Mouse (Mus musculus): ENCODE measurements around the gene Tmem63a. TPM values are rescaled to one million over a fixed set of nuclear protein-coding genes. Genes with fewer than 3 reads are reported as not detected.
"Not testable (repeated sequence)": the region's sequence is repeated elsewhere in the genome, so short reads cannot be mapped to it uniquely, and the experiment has no call there.

The Tmem63a gene
- polyA plus RNA-seq, 1 experiment = 38.5 TPM

DNA sequence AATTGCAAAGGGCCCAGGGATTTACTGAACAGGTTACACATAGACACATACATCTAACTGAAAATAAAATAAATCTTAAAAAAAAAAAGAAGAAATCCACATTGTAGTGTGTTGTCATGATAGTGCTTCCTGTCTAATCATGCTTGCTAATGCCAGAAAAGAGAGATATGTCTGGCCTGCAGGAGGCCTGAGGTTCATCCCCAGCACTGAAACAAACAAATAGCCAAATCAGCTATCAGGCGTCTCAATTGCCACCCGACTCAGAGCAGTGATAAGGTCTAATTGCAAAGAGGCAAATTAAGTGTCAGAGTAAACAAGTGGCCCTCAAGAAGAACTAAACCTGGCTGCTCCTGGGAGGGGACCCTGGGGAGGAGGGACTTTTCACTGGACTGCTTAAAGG lies 12.5 kb upstream of the Tmem63a start:
- Histone ChIP-seq H3ac (ENCODE audit: control insufficient read depth, insufficient read length, low read depth) (no peak overlapping the region), H3K27me3 (ENCODE audit: control insufficient read depth, insufficient read depth, insufficient read length) (no peaks in the 10 kb centered on the region), H3K79me3 (ENCODE audit: low read depth) (no peaks in the 10 kb centered on the region), H3K36me3 (ENCODE audit: control insufficient read depth, insufficient read depth) (no peaks in the 10 kb centered on the region), H3K4me3 (ENCODE audit: insufficient read depth, poor library complexity, severe bottlenecking) (no peak overlapping the region), H3K79me2 (ENCODE audit: control insufficient read depth, insufficient read depth) (no peaks in the 10 kb centered on the region)
- no peak for TF ChIP-seq CTCF (IDR thresholded peaks at IDR 0.05; ENCODE audit: control insufficient read depth, insufficient read depth, insufficient read length)
- TF ChIP-seq MYOG (IDR thresholded peaks at IDR 0.05; ENCODE audit: control insufficient read depth, extremely low read depth, insufficient read length) = no peak
- TF ChIP-seq MYOD1 (IDR thresholded peaks at IDR 0.05; ENCODE audit: control insufficient read depth, insufficient read length, low read depth) = no peak
- TF ChIP-seq CEBPB (IDR thresholded peaks at IDR 0.05; ENCODE audit: low read depth) = no peak
- TF ChIP-seq USF1 (IDR thresholded peaks at IDR 0.05; ENCODE audit: low read depth) = no peak
- TF ChIP-seq MAX (IDR thresholded peaks at IDR 0.05) = no peak
- TF ChIP-seq FOSL1 (IDR thresholded peaks at IDR 0.05; ENCODE audit: insufficient read depth, low read length, poor library complexity, severe bottlenecking) = no peak

DNA sequence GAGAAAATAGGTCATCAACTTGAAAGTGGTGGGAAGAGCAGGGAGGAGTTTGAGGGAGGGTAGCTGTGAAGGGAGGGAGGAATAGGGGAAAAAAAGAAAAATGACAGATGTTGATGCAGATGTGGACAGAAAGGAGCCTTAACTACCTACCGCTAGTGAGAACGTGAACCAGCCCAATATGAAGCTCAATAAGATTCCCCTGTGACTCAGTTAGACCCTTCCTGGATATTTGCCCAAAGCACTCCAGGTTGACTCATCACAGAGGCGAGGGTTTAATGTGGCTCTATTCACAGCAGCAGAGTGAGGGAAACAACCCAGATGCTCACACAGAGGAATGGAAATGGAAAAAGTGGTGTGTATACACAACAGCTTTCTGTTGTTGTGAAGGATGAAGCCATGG lies 11.0 kb upstream of the Tmem63a start:
- Histone ChIP-seq H3K4me3 (ENCODE audit: insufficient read depth, poor library complexity, severe bottlenecking) (no peak overlapping the region), H3K79me2 (ENCODE audit: control insufficient read depth, insufficient read depth) (no peaks in the 10 kb centered on the region), H3K36me3 (ENCODE audit: control insufficient read depth, insufficient read depth) (no peaks in the 10 kb centered on the region), H3K79me3 (ENCODE audit: low read depth) (no peaks in the 10 kb centered on the region), H3K27me3 (ENCODE audit: control insufficient read depth, insufficient read depth, insufficient read length) (peaks cover 3% of the 10 kb centered on the region), H3ac (ENCODE audit: control insufficient read depth, insufficient read length, low read depth) (no peak overlapping the region)
- TF ChIP-seq FOSL1 (IDR thresholded peaks at IDR 0.05; ENCODE audit: insufficient read depth, low read length, poor library complexity, severe bottlenecking) = peak; percentile 43
- no peak for TF ChIP-seq CEBPB (IDR thresholded peaks at IDR 0.05; ENCODE audit: low read depth)

DNA sequence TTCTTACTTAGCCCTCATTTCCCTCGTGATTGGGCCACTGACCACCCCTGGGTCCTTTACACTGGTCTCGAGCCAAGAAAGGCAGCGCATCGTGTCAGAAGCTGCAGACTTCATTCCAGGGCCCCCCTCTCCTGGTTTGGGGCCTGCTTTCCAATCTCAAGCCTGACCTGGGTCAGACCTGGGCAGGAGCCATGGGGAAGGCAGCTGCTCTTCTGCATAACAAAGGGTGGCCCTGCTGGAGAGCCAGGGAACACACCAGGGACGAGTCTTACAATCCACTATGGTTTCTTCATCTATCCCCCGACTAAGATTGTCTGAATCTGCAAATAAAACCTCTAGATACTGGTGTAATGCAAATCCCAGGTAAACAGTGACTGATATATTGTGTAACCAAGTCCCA lies 8.5 kb upstream of the Tmem63a start:
- Histone ChIP-seq H3K36me3 (ENCODE audit: control insufficient read depth, insufficient read depth) (no peaks in the 10 kb centered on the region), H3K79me3 (ENCODE audit: low read depth) (no peaks in the 10 kb centered on the region), H3K4me3 (ENCODE audit: insufficient read depth, poor library complexity, severe bottlenecking) (no peak overlapping the region), H3ac (ENCODE audit: control insufficient read depth, insufficient read length, low read depth) (no peak overlapping the region), H3K79me2 (ENCODE audit: control insufficient read depth, insufficient read depth) (no peaks in the 10 kb centered on the region), H3K27me3 (ENCODE audit: control insufficient read depth, insufficient read depth, insufficient read length) (peaks cover 3% of the 10 kb centered on the region)
- TF ChIP-seq MYOG (IDR thresholded peaks at IDR 0.05; ENCODE audit: control insufficient read depth, extremely low read depth, insufficient read length) (no peak), FOSL1 (IDR thresholded peaks at IDR 0.05; ENCODE audit: insufficient read depth, low read length, poor library complexity, severe bottlenecking) (no peak), CEBPB (IDR thresholded peaks at IDR 0.05; ENCODE audit: low read depth) (no peak), USF1 (IDR thresholded peaks at IDR 0.05; ENCODE audit: low read depth) (no peak), CTCF (IDR thresholded peaks at IDR 0.05; ENCODE audit: control insufficient read depth, insufficient read depth, insufficient read length) (no peak), MAX (IDR thresholded peaks at IDR 0.05) (no peak), MYOD1 (IDR thresholded peaks at IDR 0.05; ENCODE audit: control insufficient read depth, insufficient read length, low read depth) (no peak)

DNA sequence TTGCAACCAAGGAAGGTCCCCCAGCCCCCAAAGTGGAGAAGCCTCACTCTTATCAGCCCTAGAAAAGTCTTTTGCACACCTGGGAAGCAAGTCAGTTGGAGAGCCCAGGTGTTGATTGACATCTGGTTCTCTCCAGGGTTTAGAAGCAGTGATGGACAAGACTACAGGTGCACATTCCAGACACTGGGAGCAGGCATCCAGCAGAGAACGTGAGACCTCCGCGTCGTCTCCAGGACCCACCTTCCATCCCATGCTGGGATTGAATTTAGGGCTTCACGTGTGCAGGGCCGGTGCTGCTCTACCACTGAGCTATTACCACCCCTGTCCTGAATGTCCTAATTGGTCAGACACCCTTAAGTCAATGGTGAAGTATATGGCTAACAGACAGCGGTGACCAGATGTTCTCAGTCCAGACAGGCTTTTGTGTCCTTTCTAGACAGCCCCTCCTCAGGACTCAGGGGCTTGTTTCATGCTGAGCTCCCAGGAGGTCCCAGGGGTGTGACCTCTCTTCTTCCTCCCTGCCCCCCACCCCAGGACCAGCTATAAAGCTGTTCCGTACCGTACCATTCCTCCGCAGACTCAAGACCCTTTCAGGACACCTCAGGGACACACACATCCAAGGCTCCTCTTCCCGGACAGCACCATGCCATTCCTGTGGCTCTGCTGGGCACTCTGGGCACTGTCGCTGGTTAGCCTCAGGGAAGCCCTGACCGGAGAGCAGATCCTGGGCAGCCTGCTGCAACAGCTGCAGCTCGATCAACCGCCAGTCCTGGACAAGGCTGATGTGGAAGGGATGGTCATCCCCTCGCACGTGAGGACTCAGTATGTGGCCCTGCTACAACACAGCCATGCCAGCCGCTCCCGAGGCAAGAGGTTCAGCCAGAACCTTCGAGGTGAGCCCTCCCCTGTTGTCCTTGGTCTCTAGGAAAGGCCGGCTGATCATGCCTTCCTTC lies 7.4 kb upstream of the Tmem63a start, which contains the start of gene Lefty1:
TSS of gene Lefty1 (plus strand) at position 556 of the 953 bp plus-strand sequence.
- Histone ChIP-seq H3K79me2 (ENCODE audit: control insufficient read depth, insufficient read depth) (no peaks in the 10 kb centered on the region), H3K4me3 (ENCODE audit: insufficient read depth, poor library complexity, severe bottlenecking) (no peak within 1 kb of the TSS)
- no peak for TF ChIP-seq USF1 (IDR thresholded peaks at IDR 0.05; ENCODE audit: low read depth)
- TF ChIP-seq CTCF (IDR thresholded peaks at IDR 0.05; ENCODE audit: control insufficient read depth, insufficient read depth, insufficient read length) = no peak
- TF ChIP-seq MAX (IDR thresholded peaks at IDR 0.05) = no peak
- TF ChIP-seq MYOG (IDR thresholded peaks at IDR 0.05; ENCODE audit: control insufficient read depth, extremely low read depth, insufficient read length) = no peak
- peak; percentile 8 for TF ChIP-seq MYOD1 (IDR thresholded peaks at IDR 0.05; ENCODE audit: control insufficient read depth, insufficient read length, low read depth)

DNA sequence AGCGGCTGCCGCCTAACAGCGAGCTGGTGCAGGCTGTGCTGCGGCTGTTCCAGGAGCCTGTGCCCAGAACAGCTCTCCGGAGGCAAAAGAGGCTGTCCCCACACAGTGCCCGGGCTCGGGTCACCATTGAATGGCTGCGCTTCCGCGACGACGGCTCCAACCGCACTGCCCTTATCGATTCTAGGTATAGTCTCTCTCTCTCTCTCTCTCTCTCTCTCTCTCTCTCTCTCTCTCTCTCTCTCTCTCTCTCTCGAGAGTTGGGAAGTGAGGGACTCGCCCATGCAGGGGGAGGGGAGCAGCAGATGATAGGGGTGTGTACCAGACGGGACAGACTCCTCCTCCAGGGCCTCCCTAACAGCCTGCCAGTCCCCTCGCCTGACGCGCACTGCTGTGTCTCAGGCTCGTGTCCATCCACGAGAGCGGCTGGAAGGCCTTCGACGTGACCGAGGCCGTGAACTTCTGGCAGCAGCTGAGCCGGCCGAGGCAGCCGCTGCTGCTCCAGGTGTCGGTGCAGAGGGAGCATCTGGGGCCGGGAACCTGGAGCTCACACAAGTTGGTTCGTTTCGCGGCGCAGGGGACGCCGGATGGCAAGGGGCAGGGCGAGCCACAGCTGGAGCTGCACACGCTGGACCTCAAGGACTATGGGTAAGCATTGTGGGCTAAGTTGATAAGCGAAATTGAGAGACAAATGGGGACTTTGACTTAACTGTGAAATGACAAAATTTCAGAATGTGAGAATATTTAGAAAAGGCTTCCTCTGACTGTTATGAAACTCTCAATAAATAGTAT lies 5.3 kb upstream of the Tmem63a start:
- H3K27me3 ChIP-seq (ENCODE audit: control insufficient read depth, insufficient read depth, insufficient read length); H3K36me3 ChIP-seq (ENCODE audit: control insufficient read depth, insufficient read depth); H3K4me3 ChIP-seq (ENCODE audit: insufficient read depth, poor library complexity, severe bottlenecking); H3K79me3 ChIP-seq (ENCODE audit: low read depth): not testable (repeated sequence)
- Histone ChIP-seq H3ac (ENCODE audit: control insufficient read depth, insufficient read length, low read depth) (peak overlapping the region; percentile 7), H3K79me2 (ENCODE audit: control insufficient read depth, insufficient read depth) (peaks cover 17% of the 10 kb centered on the region)

More for the DNA sequence above, 7.4 kb upstream of the Tmem63a start, which contains the start of gene Lefty1:
- Histone ChIP-seq H3K27me3 (ENCODE audit: control insufficient read depth, insufficient read depth, insufficient read length) (peaks cover 3% of the 10 kb centered on the region), H3ac (ENCODE audit: control insufficient read depth, insufficient read length, low read depth) (no peak within 1 kb of the TSS), H3K79me3 (ENCODE audit: low read depth) (no peaks in the 10 kb centered on the region), H3K36me3 (ENCODE audit: control insufficient read depth, insufficient read depth) (no peaks in the 10 kb centered on the region)

DNA sequence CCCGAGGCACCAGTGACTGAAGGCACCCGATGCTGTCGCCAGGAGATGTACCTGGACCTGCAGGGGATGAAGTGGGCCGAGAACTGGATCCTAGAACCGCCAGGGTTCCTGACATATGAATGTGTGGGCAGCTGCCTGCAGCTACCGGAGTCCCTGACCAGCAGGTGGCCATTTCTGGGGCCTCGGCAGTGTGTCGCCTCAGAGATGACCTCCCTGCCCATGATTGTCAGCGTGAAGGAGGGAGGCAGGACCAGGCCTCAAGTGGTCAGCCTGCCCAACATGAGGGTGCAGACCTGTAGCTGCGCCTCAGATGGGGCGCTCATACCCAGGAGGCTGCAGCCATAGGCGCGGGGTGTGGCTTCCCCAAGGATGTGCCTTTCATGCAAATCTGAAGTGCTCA lies 4.5 kb upstream of the Tmem63a start:
- not testable (repeated sequence) for H3K27me3 ChIP-seq (ENCODE audit: control insufficient read depth, insufficient read depth, insufficient read length)

DNA sequence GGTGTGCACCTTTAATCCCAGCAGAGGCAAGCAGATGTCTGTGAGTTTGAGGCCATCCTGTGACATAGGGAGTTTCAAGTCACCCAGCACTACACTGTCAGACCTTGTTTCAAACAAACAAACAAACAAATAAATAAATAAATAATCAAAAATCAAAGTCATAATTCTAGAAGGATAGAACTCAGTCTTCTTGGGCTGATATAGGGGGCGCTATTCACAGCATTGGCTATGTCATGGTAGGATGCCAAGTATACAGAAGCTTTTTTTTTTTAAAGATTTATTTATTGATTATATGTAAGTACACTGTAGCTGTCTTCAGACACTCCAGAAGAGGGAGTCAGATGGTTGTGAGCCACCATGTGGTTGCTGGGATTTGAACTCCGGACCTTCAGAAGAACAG lies 3.4 kb upstream of the Tmem63a start:
- H3K27me3 ChIP-seq (ENCODE audit: control insufficient read depth, insufficient read depth, insufficient read length); H3K4me3 ChIP-seq (ENCODE audit: insufficient read depth, poor library complexity, severe bottlenecking); H3K36me3 ChIP-seq (ENCODE audit: control insufficient read depth, insufficient read depth); H3ac ChIP-seq (ENCODE audit: control insufficient read depth, insufficient read length, low read depth); H3K79me3 ChIP-seq (ENCODE audit: low read depth): not testable (repeated sequence)
- peaks cover 30% of the 10 kb centered on the region for H3K79me2 ChIP-seq (ENCODE audit: control insufficient read depth, insufficient read depth)

More for the DNA sequence above, 4.5 kb upstream of the Tmem63a start:
- H3K36me3 ChIP-seq (ENCODE audit: control insufficient read depth, insufficient read depth); H3K79me3 ChIP-seq (ENCODE audit: low read depth); H3ac ChIP-seq (ENCODE audit: control insufficient read depth, insufficient read length, low read depth); H3K4me3 ChIP-seq (ENCODE audit: insufficient read depth, poor library complexity, severe bottlenecking): not testable (repeated sequence)
- H3K79me2 ChIP-seq (ENCODE audit: control insufficient read depth, insufficient read depth) = peaks cover 19% of the 10 kb centered on the region

Data from C2C12 (cell line).